Mouse (Mus musculus): ENCODE data around the gene Lmo7.

Lmo7 gene

GRCm38 (mm10) chr14:101780016-101780415 lies 50.3 kb downstream of the Lmo7 start:
- DNase-seq, result no peak

DNA sequence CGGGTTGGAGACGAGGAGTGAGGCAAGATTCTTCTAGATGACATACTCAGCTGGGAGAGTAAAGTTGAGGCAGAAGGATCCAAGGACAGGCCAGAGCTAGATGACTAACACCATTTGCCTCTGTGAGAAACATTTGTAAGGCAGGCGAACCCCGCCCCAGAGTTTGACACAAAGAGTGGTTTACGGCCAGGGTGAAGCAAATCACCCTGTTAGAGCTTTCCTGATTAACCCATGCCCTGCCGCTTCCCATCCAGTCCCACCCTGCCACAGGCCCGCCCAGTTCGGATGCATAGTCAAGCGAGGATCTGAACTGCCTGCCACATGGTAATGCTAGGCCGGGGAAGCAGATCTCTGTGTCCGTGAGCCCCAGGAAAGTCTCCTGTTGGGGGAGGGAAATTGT lies 51.5 kb downstream of the Lmo7 start:
- no peak for DNase-seq

DNA sequence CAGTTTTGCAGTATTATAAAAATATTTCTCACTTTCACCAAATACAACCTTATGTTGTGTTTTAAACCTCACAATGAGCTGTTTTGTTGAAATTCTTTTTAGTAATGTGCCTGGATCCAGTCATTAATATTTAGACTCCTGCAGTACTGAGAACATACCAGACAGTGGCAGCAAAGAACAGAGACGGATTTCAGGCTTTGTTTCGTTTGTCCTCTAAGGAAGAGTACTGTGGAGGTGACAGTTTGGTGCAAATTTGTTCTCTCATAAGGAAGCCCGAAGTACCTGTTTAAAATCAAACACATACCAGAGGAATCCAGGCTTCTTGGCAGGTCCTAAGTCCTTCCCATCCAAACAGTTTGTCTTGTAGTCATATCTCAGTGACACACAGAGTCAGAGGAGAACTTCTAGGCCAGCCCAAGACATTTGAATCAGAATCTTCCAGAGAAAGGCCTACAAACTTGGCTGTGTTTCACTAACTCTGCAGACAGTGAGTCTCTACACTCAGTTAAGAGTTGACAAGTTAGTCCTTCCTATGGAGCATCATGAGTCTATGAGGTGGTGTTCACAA lies 52.3 kb downstream of the Lmo7 start:
- no peak for DNase-seq

GRCm38 (mm10) chr14:101784315-101784945 lies 54.7 kb downstream of the Lmo7 start:
- DNase-seq, result no peak

GRCm38 (mm10) chr14:101787903-101788302 lies 58.1 kb downstream of the Lmo7 start:
- no peak for DNase-seq

DNA sequence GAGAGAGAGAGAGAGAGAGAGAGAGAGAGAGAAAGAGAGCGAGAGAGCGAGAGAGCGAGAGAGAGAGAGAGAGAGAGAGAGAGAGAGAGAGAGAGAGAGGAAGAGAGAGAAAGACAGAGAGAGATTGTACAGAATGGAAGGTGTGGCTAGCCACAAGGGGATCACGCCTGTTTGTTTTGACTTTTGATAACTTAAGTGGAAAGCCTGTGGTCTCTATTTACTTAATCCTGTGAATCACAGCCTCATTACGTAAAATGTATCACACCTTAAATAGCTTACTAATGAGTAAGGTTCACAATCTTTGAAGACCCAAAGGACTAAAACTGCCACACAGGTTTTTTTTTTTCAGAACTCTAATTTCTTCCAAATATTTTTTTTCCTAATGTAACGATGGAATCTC lies 58.7 kb downstream of the Lmo7 start:
- no peak for DNase-seq

- no peak for DNase-seq
Observed at GRCm38 (mm10) chr14:101794553-101795177, 64.9 kb downstream of the Lmo7 start.

- DNase-seq, result no peak
Observed at GRCm38 (mm10) chr14:101797930-101798500, 68.3 kb downstream of the Lmo7 start.

DNA sequence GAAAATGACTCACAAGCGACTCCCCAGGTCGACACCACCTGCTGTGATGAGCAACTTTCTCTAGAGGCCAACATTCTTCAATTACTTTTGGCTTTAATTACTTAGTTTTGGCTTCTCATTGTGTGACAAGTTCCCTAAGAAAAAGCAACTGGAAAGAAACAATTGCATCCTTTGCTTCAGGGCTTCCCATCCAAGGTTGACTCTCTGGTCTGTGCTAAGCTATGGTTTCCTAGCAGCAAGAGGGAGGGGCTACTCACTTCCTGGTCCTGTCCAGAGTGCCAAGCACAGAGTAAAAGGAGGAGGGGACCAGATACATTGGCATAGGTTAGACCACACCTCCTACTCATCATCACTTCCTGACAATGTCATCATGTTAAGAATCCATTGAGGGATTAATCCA lies 69.0 kb downstream of the Lmo7 start:
- DNase-seq, result no peak

- no peak for DNase-seq
Observed at GRCm38 (mm10) chr14:101801674-101802073, 71.9 kb downstream of the Lmo7 start.

GRCm38 (mm10) chr14:101804119-101804518 lies 74.4 kb downstream of the Lmo7 start:
- no peak for DNase-seq

DNA sequence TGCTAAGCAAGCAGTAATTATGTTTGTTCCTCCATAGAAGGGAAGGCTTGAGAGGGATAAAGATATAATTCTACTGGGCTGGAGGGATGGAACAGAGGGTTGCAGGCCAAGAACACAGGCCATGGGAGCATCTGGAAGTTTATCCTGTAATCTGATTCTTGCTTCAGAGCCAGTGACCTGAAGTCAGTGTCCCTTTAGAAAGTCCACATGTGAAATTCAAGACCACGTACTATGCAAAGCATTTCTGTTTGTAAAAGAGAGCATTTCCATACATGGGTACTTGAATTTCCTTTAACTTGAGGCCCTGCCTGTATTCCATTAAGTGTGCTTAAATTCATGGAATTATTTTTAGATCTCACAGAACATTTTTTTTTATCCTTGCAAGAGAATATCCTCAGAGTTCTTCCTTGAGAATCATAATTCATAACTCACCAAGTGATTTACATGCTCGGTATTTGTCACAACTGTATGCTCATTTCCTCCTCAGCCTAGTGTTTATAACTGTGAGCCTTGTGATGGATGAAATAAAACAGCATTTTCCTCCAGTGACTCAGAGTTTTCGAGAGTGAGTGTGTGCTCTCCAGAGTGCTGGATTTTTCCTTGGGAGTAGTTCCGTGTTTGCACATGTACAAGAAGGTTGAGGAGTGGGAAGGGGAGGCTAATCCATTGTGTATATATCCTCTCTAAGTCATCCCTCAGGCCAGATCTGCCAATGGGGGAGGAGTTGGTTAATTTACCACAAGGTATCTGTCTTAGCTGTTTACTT lies 75.0 kb downstream of the Lmo7 start:
- no peak for DNase-seq

- DNase-seq, result no peak
Observed at GRCm38 (mm10) chr14:101805328-101805697, 75.6 kb downstream of the Lmo7 start.

DNA sequence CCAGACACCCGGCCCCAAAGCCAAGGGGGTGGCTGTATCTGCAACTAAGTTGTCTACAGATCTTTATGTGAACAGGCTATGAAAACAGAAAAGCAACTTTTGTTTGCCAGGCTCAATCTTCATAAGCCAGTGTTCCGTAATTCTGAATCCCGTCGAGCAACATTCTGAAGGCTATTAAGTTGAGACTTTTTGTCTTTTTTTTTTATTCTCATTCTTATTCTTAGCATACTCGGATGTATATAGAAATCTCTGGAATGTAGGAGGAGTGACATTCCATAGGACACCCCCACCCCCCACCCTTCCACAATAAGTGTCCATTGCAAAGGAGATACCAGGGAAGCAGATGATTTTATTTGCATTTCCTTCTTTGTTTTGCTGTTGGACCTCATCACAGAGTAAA lies 76.3 kb downstream of the Lmo7 start:
- DNase-seq, result no peak

- no peak for DNase-seq
Observed at GRCm38 (mm10) chr14:101806607-101807006, 76.8 kb downstream of the Lmo7 start.

- no peak for DNase-seq
Observed at GRCm38 (mm10) chr14:101816450-101816849, 86.7 kb downstream of the Lmo7 start.

DNA sequence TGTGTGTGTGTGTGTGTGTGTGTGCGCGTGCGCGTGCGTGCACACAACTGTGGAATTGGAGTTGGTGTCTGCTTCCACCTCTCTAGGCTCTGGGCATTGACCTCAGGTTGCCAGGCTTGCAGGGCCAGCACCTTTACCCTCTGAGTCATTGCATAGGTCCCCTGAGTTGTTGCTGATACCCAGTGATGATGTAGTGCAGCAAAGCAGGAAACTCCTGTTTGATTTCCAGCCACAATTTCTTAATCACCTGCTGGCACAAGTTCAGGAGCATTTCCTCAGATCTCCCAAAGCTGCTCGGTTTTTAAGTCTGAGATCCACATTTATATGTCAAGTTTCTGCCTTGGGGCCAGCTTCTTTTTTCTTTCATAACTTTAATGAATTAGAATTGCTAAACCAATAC lies 92.6 kb downstream of the Lmo7 start:
- no peak for DNase-seq

DNA sequence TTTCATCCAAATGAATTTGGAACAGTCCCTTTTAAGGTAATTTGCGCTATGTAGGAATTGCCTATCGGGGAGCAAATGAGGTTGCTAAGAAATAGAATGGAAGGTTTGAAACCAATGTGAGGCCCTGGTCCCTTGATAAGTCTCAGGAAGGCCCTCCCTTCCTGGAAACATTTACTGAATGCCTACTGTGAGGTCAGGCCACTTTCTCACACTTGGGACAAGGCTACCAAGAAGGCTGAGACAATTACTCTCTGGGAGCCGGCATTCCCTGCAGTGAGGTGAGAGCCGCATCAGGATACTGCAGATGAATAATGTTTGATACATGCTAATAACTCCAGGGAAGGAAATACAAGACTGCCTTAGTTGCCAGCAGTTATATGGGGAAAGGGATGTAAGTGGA lies 93.1 kb downstream of the Lmo7 start:
- no peak for DNase-seq

GRCm38 (mm10) chr14:101829676-101830075 lies 99.9 kb downstream of the Lmo7 start:
- no peak for DNase-seq

GRCm38 (mm10) chr14:101830116-101830515 lies 100.4 kb downstream of the Lmo7 start:
- DNase-seq, result no peak

DNA sequence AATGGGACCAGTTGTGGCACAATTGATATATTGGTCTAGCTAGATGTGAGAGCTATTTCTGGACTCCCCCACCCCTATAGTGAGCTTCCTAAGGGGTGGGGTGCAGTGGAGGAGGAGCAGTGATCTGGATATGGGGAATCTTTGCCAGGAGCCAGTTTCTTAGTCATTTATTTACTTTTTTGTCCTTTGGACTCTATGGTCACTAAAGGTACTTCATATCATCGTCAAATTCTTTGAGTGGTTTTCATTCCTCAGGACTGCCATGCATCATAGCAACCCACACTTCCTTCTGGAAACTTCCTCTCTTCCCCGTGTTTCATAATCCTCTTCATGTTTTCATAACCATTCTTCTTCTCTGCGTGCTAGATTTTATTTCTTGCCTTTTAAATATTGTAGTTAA lies 104.4 kb downstream of the Lmo7 start:
- DNase-seq, result no peak

DNA sequence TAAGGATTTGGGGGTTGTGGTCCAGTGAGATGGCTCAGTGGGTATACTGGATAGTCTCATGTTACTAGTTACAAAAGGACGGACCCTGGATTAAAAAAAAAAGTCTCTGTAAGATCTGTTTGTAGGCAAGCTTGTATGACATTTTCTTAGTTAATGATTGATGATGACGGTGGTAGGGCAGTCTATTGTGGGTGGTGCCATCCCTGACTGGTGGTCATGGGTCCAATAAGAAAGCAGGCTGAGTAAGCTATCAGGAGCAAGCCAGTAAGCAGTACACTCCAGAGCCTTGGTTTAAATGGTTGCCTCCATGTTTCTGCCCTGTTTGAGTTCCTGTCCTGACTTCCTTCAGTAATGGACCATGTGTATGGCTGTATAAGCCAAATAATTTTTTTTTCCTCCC lies 106.6 kb downstream of the Lmo7 start:
- DNase-seq, result no peak

- DNase-seq, result no peak
Observed at GRCm38 (mm10) chr14:101837176-101837575, 107.4 kb downstream of the Lmo7 start.

All from thymus, postnatal 4 days (tissue).